Mouse (Mus musculus): ENCODE data around the gene Fam209.

GRCm38 (mm10) chr2:172480296-172480695, 8.0 kb downstream of the Fam209 start:
- no peak for TF ChIP-seq CTCF (IDR thresholded peaks at IDR 0.05; ENCODE audit: control insufficient read depth, insufficient read depth, insufficient read length)
- TF ChIP-seq MYOG (IDR thresholded peaks at IDR 0.05; ENCODE audit: control insufficient read depth, extremely low read depth, insufficient read length), result no peak
- TF ChIP-seq MYOD1 (IDR thresholded peaks at IDR 0.05; ENCODE audit: control insufficient read depth, insufficient read length, low read depth), result no peak
- no peak for TF ChIP-seq CEBPB (IDR thresholded peaks at IDR 0.05; ENCODE audit: low read depth)
- TF ChIP-seq USF1 (IDR thresholded peaks at IDR 0.05; ENCODE audit: low read depth), result no peak
- no peak for TF ChIP-seq FOSL1 (IDR thresholded peaks at IDR 0.05; ENCODE audit: insufficient read depth, low read length, poor library complexity, severe bottlenecking)
- TF ChIP-seq MAX (IDR thresholded peaks at IDR 0.05), result no peak

All from C2C12 (cell line).